Mouse (Mus musculus): ENCODE data around the gene Fbxw16.
"Not testable (repeated sequence)": the region's sequence is repeated elsewhere in the genome, so short reads cannot be mapped to it uniquely, and the experiment has no call there.

Gene Fbxw16

GRCm38 (mm10) chr9:109449040-109449439 lies at the start of gene Fbxw16:
Fbxw16 (minus strand) TSS chr9:109449140.
- no peak for DNase-seq (ENCODE audit: low spot score)

- not testable (repeated sequence) for DNase-seq (ENCODE audit: low spot score)
Observed at GRCm38 (mm10) chr9:109495775-109496174, 46.8 kb upstream of the Fbxw16 start, which contains the start of gene Fbxw19. Fbxw19 (minus strand) TSS chr9:109495875.

DNA sequence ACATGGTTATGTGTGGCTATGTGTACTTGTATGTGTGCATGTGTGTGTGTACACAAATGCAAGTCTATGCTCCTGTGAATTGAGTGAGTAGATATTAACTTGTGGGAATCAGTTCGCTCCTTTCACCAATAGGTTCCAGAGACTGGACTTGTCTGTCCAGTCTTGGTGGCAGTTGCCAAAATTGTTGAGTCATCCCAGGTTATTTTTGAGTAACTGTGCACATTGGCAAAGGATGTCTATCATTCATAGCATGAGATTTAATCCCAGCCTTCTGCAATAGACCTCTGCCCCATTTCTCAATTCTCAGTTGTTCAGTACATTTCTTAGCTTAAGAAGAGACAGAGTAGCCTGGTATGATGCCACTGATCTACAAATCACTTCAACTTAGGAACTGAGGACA lies 16.0 kb downstream of the Fbxw16 start:
- peak; percentile 40 for DNase-seq (ENCODE audit: low spot score)

DNA sequence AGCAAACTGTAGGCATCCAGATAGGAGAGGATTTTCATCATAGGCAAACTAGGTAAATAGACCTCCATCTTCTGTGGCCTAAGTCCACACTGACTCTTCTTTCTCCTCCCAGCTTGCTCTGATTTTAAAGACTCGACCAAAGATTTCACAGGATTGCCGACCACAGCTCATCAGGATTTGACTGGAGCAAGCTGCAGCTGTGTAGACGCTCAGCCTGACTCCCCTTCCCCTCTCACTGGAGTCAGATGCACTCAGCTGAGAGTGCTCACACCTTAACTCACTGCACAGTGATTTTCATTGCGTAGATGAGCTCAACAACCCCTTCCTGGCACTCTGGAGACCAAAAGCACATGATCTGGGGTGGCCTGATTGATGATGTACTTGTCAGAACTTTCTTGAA lies 44.7 kb downstream of the Fbxw16 start, which contains the start of gene Fbxw22:
Fbxw22 (minus strand) TSS at position 101 of the 400 bp plus-strand sequence.
- not testable (repeated sequence) for DNase-seq (ENCODE audit: low spot score)

Data from adipocyte (in vitro differentiated cells).